Comparison of ENCODE assay signal across 21 mouse cellular contexts in genomic region chr5:66876018-66876805, GRCm38 (mm10).
DNase-seq lines count a peak whose midpoint lies in the region; ATAC-seq and TF ChIP-seq lines count a peak whose summit lies in the region.
"Had no signal": no experiment of that assay in that cellular context is flagged by ENCODE, and none has a peak within 500 bp of the region (broad histone marks: within the 10 kb centered on the region; RNA-seq: fewer than 3 reads in every experiment).

No protein-coding gene starts in this region.

- 50% methylated on average over 10 of the region's 10 CpGs for WGBS in heart, embryonic 11.5 days (ENCODE audit: insufficient replicate concordance)
- 32% methylated on average over 10 of the region's 10 CpGs for WGBS in embryonic facial prominence, embryonic 12.5 days
- 52% methylated on average over 10 of the region's 10 CpGs for WGBS in forebrain, embryonic 16.5 days
- WGBS in lung, postnatal 0 days: 58% methylated on average over 10 of the region's 10 CpGs

- peak; percentile 68 for DNase-seq in heart, adult 11 months
- peak; percentile 57 for DNase-seq in brain, embryonic 14.5 days (ENCODE audit: low read depth)
- DNase-seq in lung, postnatal 10 days: no peak
- DNase-seq in lung, postnatal 0 days (ENCODE audit: low spot score): no peak
- DNase-seq in frontal cortex, adult 2 months (ENCODE audit: extremely low spot score in 1 of 2, low spot score in 1 of 2): no peak
- DNase-seq: cerebellum, adult 9-10 months; layer of hippocampus, postnatal 36 days; lung, postnatal 14 days; right cerebral cortex, postnatal 14 days; thymus, adult 2 months had no signal

- H3K4me3 ChIP-seq in heart, embryonic 11.5 days (ENCODE audit: low read depth, low read length): no peak overlapping the region
- no peak overlapping the region for H3K4me3 ChIP-seq in embryonic facial prominence, embryonic 12.5 days
- no peak overlapping the region for H3K4me3 ChIP-seq in forebrain, embryonic 16.5 days (replicated peaks; ENCODE audit: low read length)
- H3K4me3 ChIP-seq in lung, postnatal 0 days (ENCODE audit: low read depth, low read length): no peak overlapping the region
- H3K4me3 ChIP-seq: heart, embryonic 13.5 days; limb, embryonic 15.5 days; megakaryocyte, embryonic 14.5 days; neural tube, embryonic 13.5 days; stomach, embryonic 15.5 days had no signal

- no peak for ATAC-seq in heart, embryonic 11.5 days (replicated peaks; ENCODE audit: insufficient number of reproducible peaks, low FRiP score, low TSS enrichment)
- ATAC-seq in embryonic facial prominence, embryonic 12.5 days (ENCODE audit: insufficient number of reproducible peaks, insufficient read depth, low FRiP score, low TSS enrichment): no peak
- peak; percentile 54; the same call in 1 of the 2 replicates for ATAC-seq in forebrain, embryonic 16.5 days
- ATAC-seq in lung, postnatal 0 days: no peak
- ATAC-seq: hindbrain, embryonic 16.5 days; intestine, postnatal 0 days had no signal

- no peaks in the 10 kb centered on the region for H3K27me3 ChIP-seq in heart, embryonic 11.5 days (ENCODE audit: control insufficient read depth, insufficient read depth, low read length)
- H3K27me3 ChIP-seq in embryonic facial prominence, embryonic 12.5 days: no peaks in the 10 kb centered on the region
- no peaks in the 10 kb centered on the region for H3K27me3 ChIP-seq in forebrain, embryonic 16.5 days (replicated peaks; ENCODE audit: control insufficient read depth, insufficient read depth, low read length)
- no peaks in the 10 kb centered on the region for H3K27me3 ChIP-seq in lung, postnatal 0 days (replicated peaks; ENCODE audit: insufficient read depth, low read length)
- H3K27me3 ChIP-seq: heart, embryonic 13.5 days; limb, embryonic 15.5 days; megakaryocyte, embryonic 14.5 days; neural tube, embryonic 13.5 days; stomach, embryonic 15.5 days had no signal

- H3K9ac ChIP-seq in heart, embryonic 11.5 days (ENCODE audit: low read depth, low read length): no peak overlapping the region
- no peak overlapping the region for H3K9ac ChIP-seq in embryonic facial prominence, embryonic 12.5 days
- no peak overlapping the region for H3K9ac ChIP-seq in forebrain, embryonic 16.5 days (replicated peaks; ENCODE audit: low read depth, low read length)
- H3K9ac ChIP-seq in lung, postnatal 0 days (replicated peaks; ENCODE audit: low read depth): no peak overlapping the region
- H3K9ac ChIP-seq: heart, embryonic 13.5 days; limb, embryonic 15.5 days; neural tube, embryonic 13.5 days; stomach, embryonic 15.5 days had no signal

- no peaks in the 10 kb centered on the region for H3K36me3 ChIP-seq in heart, embryonic 11.5 days (ENCODE audit: control insufficient read depth, insufficient read depth, low read length)
- H3K36me3 ChIP-seq in embryonic facial prominence, embryonic 12.5 days: no peaks in the 10 kb centered on the region
- H3K36me3 ChIP-seq in forebrain, embryonic 16.5 days (ENCODE audit: control insufficient read depth, insufficient read depth): no peaks in the 10 kb centered on the region
- no peaks in the 10 kb centered on the region for H3K36me3 ChIP-seq in lung, postnatal 0 days (ENCODE audit: insufficient read depth, low read length)
- H3K36me3 ChIP-seq: heart, embryonic 13.5 days; limb, embryonic 15.5 days; neural tube, embryonic 13.5 days; stomach, embryonic 15.5 days had no signal

- no peak overlapping the region for H3K27ac ChIP-seq in heart, embryonic 11.5 days (ENCODE audit: low read depth, low read length)
- peak overlapping the region; percentile 4; the same call in 1 of the 2 replicates for H3K27ac ChIP-seq in embryonic facial prominence, embryonic 12.5 days
- no peak overlapping the region for H3K27ac ChIP-seq in forebrain, embryonic 16.5 days (ENCODE audit: low read length)
- no peak overlapping the region; the same call in 1 of the 2 replicates for H3K27ac ChIP-seq in lung, postnatal 0 days (ENCODE audit: low read length)
- H3K27ac ChIP-seq: heart, embryonic 13.5 days; kidney, postnatal 0 days; limb, embryonic 15.5 days; neural tube, embryonic 13.5 days; stomach, embryonic 15.5 days had no signal

- no peak overlapping the region for H3K4me2 ChIP-seq in heart, embryonic 11.5 days
- no peak overlapping the region for H3K4me2 ChIP-seq in embryonic facial prominence, embryonic 12.5 days (replicated peaks)
- no peak overlapping the region for H3K4me2 ChIP-seq in forebrain, embryonic 16.5 days (ENCODE audit: low read length)
- H3K4me2 ChIP-seq in lung, postnatal 0 days (replicated peaks; ENCODE audit: low read depth, low read length): no peak overlapping the region
- H3K4me2 ChIP-seq: heart, embryonic 13.5 days; limb, embryonic 15.5 days; neural tube, embryonic 13.5 days; stomach, embryonic 15.5 days had no signal

- no peak for TF ChIP-seq POLR2A in brain, embryonic 14.5 days (IDR thresholded peaks at IDR 0.05; ENCODE audit: borderline replicate concordance, extremely low read depth, insufficient read depth, insufficient read length, poor library complexity, severe bottlenecking)

- no peak for TF ChIP-seq CTCF in brain, embryonic 14.5 days (IDR thresholded peaks at IDR 0.05; ENCODE audit: borderline replicate concordance, extremely low read depth, insufficient read depth, insufficient read length)
- no peak for TF ChIP-seq CTCF in lung, postnatal 0 days (IDR thresholded peaks at IDR 0.05)

- H3K9me3 ChIP-seq in heart, embryonic 11.5 days (replicated peaks; ENCODE audit: control insufficient read depth, low read length): no peaks in the 10 kb centered on the region
- no peaks in the 10 kb centered on the region; the same call in 1 of the 2 replicates for H3K9me3 ChIP-seq in embryonic facial prominence, embryonic 12.5 days
- no peaks in the 10 kb centered on the region for H3K9me3 ChIP-seq in forebrain, embryonic 16.5 days (ENCODE audit: control insufficient read depth, low read length)
- H3K9me3 ChIP-seq in lung, postnatal 0 days (ENCODE audit: low read length): no peaks in the 10 kb centered on the region
- H3K9me3 ChIP-seq: heart, embryonic 13.5 days; limb, embryonic 15.5 days; neural tube, embryonic 13.5 days; stomach, embryonic 15.5 days had no signal

- H3K4me1 ChIP-seq in heart, embryonic 11.5 days (ENCODE audit: control insufficient read depth, insufficient read depth, low read length): no peaks in the 10 kb centered on the region
- H3K4me1 ChIP-seq in embryonic facial prominence, embryonic 12.5 days: peaks cover 11% of the 10 kb centered on the region
- H3K4me1 ChIP-seq in forebrain, embryonic 16.5 days (replicated peaks; ENCODE audit: control insufficient read depth, insufficient read depth, low read length): 0 out of 2 replicates have a peak, but pooled peaks cover 3% of the 10 kb centered on the region
- peaks cover under 1% of the 10 kb centered on the region; the same call in 1 of the 2 replicates for H3K4me1 ChIP-seq in lung, postnatal 0 days (ENCODE audit: insufficient read depth, low read depth, low read length)
- H3K4me1 ChIP-seq: megakaryocyte, embryonic 14.5 days; stomach, embryonic 15.5 days had no signal

- TF ChIP-seq EP300 in lung, postnatal 0 days (IDR thresholded peaks at IDR 0.05): no peak

Comparison
In these comparisons a context has a peak if more than half of its experiments do, and no peak if none do; other contexts are left out.
1. DNase-seq: peak in heart, adult 11 months (single experiment) and brain, embryonic 14.5 days (single experiment); none in lung, postnatal 10 days (single experiment), lung, postnatal 0 days (single experiment) and frontal cortex, adult 2 months (0 of 2).